Mouse (Mus musculus): ENCODE data around the gene Nyx.
"Not testable (repeated sequence)": the region's sequence is repeated elsewhere in the genome, so short reads cannot be mapped to it uniquely, and the experiment has no call there.

Nyx gene

GRCm38 (mm10) chrX:13465810-13466209, at the start of gene Nyx:
TSS of gene Nyx (plus strand) at chrX:13466110.
- no peak for DNase-seq (ENCODE audit: low spot score)

DNA sequence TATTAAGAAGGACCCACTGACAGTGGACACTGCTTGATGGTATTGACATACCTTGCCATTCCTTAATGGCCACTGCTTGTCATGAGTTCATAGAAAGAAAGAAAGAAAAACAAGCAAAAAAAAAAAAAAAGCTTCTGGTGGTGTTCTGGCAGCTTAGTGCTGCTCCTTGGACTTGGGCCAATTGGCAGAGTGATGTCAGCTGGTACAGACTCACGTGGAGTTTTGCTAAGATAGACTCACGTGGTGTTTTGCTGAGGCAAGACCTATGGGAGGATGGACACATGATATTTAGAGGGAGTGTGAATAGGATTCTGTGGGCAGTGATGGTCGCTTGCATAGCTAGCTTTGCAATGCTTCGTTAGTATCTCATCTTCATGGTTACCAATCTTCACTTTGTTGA, 43.9 kb upstream of the Nyx start:
- DNase-seq (ENCODE audit: low spot score) = no peak

DNA sequence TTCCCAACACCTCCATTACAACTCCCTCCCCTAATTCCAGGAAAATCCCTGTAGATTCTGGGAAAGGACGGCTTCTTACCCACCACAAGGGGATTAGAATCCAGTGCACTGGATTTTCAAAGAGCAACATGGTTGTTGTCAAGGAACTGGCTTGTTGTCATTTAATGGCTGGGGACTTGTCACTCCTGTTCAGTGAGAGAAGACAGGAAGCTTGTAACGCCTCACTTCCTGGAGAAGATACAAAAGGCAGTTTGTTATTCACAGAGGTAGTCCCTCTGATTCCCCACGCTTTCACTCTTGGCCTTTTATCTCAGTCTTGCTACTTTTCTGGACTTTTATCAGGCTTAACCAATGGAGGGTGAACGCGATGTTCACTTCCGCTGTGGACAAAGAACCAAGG, 34.5 kb upstream of the Nyx start:
- no peak for DNase-seq (ENCODE audit: low spot score)

DNA sequence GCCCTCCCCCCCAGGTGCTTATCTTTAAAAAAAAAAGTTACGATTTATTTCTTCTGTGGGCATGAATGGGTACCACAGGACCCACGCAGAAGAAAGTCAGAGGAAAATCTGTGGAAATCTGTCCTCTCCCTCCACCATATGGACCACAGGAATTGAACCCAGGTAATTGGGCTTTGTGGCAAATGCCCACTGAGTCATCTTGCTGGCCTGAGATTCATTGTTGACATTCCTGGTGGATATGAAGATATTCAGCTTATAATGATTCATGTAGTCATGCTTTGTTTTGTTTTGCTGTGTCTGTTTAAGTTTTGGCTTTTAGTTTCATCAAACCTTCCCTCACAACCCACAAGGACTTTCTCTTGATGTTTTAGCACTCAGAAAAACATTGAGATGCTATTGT, 29.9 kb upstream of the Nyx start:
- DNase-seq (ENCODE audit: low spot score) = not testable (repeated sequence)

DNA sequence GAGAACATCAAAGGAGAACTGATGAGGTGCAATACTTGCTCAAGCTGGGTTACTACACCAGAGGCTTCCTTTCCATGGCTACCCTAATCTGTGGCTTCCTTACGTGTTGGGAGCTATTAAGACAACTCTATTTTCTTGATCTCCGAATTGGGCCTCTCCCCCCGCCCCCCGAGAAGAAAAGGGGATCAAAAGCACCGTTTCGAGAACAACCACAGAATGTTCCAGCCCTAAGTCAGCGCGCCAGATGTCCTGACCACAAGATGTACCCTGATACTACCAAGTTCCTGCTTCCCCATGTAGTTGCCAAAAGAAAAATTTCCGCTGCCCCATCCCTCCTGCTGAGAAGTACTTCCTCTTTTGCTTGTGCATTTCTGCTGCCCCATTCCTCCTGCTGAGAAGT, 9.4 kb upstream of the Nyx start:
- DNase-seq (ENCODE audit: low spot score) = not testable (repeated sequence)

GRCm38 (mm10) chrX:13458766-13459165, 7.1 kb upstream of the Nyx start:
- DNase-seq (ENCODE audit: low spot score) = no peak

GRCm38 (mm10) chrX:13461266-13462261, 4.3 kb upstream of the Nyx start:
- peak; percentile 86 for DNase-seq (ENCODE audit: low spot score)

DNA sequence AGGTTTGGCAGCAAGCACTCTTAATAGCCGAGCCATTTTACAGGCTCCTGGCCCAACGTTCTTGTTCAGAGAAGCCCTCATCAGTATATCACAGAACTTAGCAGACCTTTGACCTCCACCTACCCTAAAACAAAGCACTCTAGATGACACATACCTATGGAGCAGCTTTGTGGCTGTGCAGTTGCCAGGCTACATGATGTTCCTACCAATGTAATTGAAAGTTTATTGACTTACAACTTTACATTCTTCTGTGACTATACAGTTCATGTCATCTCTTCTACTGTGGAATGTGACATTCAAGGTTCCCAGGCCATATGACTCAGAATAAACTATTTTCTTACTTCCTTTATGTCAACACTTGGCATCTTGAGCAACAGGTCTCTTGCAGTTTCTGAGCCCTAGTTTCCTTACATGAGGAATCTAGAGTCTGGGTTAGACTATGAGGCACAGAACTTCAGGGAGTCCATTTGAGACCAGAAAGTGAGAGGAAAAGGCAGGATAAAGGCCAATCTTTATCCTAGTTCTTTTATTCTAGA, 2.9 kb upstream of the Nyx start:
- no peak for DNase-seq (ENCODE audit: low spot score)

DNA sequence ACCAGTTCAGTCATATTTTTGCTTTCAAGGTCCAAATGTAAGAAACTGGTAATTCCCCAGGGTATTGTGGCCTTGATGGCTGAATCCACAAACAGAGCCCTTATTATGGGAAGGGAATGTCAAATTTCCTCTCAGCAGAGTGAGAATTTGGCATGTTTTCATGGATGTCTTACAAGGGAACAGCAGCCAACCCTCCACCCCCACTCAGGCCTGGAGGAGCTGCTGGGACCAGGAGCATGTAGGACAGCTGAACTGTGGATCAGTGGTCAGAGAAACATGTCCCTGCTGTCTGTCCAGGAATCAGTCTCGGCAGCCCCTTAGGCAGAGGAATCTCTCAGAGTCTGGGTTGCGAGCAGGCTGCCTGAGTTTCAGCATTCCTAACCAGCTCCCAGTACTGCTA, 771 bp downstream of the Nyx start:
- no peak for DNase-seq (ENCODE audit: low spot score)

- no peak for DNase-seq (ENCODE audit: low spot score)
Observed at GRCm38 (mm10) chrX:13467121-13467571, 1.2 kb downstream of the Nyx start.

DNA sequence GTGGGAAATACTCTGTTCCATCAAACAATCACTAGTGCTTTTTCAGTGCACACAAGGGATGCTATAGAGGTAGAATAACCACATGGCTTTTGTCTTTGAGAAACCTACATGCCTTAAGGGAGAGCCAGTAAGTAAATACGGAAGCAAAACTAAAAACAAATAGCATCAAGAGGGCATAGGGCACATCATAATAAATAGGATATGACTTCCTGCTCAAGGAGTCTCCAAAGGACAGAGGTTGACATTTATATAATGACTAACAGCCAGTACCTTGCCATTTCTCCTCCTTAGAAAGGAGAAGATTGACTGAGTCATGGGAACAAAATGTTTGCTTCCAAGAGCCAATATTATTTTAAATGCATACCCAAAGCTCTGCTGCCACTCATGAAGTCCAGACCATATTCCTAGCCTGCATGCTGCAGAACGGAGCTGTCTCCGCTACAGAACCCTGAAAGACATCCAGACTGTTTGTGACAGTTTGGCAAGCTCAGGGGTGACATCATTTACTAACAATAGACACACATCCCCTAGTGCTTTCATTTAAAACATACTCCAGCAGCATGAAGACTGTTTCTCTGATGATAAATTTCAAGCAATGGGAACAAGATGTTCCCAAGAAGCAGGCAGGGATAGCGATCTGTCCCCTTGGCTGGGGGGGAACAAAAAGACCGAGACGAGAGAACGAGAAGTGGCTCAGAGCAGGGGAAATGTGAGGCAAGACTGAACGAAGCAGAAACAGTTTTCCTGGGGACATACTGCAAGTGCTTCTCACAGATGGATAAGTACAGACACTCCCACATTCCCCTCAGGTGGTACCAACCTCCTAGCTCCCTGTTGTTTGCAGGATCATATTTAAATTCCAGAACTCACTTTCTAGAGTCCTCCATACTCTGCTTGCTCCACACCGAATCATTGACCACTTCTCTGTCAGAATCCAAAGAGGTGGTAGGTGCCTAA, 3.5 kb downstream of the Nyx start:
- peak; percentile 29 for DNase-seq (ENCODE audit: low spot score)

- no peak for DNase-seq (ENCODE audit: low spot score)
Observed at GRCm38 (mm10) chrX:13471925-13472324, 6.0 kb downstream of the Nyx start.

DNA sequence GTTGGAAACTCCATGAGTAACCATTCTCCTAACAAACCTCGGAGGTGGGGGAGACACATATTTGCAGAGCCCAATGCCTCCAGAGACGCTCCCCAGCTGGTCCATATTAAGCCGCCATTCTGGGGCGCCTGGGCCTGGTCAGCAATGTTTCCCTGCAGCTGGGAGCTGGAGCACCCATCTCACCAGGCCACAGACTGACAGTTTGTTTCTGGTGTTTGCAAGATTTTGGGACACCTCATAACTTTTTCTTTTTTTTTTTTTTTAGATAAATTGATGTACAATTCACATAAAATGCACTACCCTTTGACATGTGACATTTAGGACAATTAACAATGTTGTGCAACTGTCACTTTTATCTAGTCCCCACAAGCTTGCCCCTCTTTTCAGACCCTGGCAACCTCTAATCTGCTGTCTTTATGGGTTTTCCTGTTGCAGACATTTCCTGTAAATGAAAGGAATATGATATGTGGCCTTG, 6.9 kb downstream of the Nyx start:
- no peak for DNase-seq (ENCODE audit: low spot score)

- DNase-seq (ENCODE audit: low spot score) = no peak
Observed at GRCm38 (mm10) chrX:13475382-13475781, 9.5 kb downstream of the Nyx start.

DNA sequence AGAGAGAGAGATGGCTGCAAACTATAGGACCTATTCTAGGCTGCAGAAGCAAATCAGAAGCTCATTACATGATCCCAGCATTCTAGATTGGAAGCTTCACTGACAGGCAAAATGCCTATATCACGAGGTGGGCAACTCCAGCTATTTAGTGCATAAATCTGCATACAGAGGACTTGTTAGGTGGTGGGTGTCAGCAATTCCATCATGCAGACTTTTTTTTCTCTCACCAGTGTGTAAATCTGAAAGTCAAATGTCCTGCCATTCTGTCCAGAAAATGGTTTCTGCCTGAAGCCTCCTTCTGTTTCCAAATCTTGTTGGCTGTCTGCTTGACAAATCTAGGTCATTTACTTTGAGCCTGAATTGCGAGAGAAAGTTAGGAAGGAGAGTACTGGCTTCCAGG, 11.7 kb downstream of the Nyx start:
- DNase-seq (ENCODE audit: low spot score) = no peak

GRCm38 (mm10) chrX:13478298-13478697, 12.4 kb downstream of the Nyx start:
- no peak for DNase-seq (ENCODE audit: low spot score)

DNA sequence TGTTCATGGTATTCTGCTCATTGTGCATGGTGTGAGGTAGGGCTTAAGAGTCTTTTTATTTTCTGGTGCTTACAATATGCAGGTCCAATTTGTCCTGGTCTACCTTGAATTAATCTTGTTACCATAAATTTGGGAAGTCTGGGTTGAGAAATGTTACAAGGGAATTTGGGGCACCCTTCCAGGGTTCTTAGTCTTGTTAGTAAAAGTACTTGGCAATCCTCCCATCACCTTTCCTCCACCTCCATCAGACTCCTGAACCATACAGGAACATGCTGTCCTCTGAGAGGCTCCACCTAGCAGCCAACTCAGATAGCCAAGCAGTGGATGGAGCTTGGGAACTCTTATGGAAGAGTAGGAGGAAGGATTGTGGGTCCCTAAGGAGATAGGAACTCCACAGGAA, 13.7 kb downstream of the Nyx start:
- no peak for DNase-seq (ENCODE audit: low spot score)

DNA sequence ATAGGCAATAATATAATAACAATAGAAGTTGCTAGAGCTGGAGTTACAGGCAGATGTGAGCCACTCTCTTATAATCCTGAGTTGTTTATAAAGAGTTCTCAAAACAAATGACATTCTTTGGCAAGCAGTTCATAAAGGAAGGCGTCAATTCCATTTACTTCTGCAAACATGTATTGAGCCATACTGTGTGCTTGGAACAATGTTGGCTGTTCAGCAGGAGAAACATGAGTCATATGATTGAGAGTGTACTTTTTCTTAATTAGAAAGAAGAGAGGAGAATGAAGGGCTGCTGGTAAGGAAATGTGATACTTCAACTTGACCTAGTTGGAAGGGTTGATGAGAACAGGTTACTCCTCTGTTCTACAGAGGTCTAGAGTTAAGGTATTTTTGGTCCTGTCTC, 16.7 kb downstream of the Nyx start:
- no peak for DNase-seq (ENCODE audit: low spot score)

GRCm38 (mm10) chrX:13484447-13484846, 18.5 kb downstream of the Nyx start:
- no peak for DNase-seq (ENCODE audit: low spot score)

GRCm38 (mm10) chrX:13489001-13489400, 23.1 kb downstream of the Nyx start:
- DNase-seq (ENCODE audit: low spot score) = no peak

- DNase-seq (ENCODE audit: low spot score) = no peak
Observed at GRCm38 (mm10) chrX:13489761-13490160, 23.9 kb downstream of the Nyx start.

- DNase-seq (ENCODE audit: low spot score) = no peak
Observed at GRCm38 (mm10) chrX:13490941-13491340, 25.0 kb downstream of the Nyx start.

Measured in urinary bladder, postnatal 14 days (tissue).